Mouse (Mus musculus) urinary bladder, postnatal 36 days (tissue): ENCODE data around the gene Hif1an.

Experiments
- DNase-seq, 2 experiments: peaks; one replicate each; pipeline ENCODE4 v3.0.0; 2022; ENCODE audit warnings: low spot score in 2 of 2, mixed read lengths in 1 of 2

Gene Hif1an

DNA sequence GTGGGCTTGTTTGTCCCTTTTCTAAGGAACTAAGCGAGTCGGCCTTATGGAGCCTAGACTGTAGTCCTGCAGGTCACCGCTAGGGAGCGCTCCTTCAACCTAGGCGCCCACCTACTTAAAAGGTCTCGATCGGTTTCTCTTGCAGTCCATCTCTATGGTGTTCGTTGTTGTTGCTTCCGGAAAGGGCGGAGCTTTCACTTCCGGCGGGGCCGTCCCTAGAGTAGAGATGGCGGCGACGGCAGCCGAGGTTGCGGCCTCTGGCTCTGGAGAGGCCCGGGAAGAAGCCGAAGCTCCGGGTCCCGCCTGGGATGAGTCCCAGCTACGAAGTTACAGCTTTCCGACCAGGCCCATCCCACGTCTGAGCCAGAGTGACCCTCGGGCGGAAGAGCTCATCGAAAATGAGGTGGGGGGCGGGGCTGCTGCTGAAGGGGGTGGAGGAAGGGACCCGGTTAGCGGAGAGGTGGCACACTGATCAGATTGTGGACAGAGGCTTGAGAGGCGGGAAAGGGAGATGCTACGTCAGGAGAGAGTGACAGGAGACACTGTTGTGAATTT lies at the start of gene Hif1an:
Gene Hif1an, plus strand, starts transcription at position 199 of the 555 bp plus-strand sequence.
- DNase-seq, result peak; percentile 88 to 93

- no peak for DNase-seq
Measured at GRCm38 (mm10) chr19:44513054-44513833, 49.4 kb upstream of the Hif1an start.

DNA sequence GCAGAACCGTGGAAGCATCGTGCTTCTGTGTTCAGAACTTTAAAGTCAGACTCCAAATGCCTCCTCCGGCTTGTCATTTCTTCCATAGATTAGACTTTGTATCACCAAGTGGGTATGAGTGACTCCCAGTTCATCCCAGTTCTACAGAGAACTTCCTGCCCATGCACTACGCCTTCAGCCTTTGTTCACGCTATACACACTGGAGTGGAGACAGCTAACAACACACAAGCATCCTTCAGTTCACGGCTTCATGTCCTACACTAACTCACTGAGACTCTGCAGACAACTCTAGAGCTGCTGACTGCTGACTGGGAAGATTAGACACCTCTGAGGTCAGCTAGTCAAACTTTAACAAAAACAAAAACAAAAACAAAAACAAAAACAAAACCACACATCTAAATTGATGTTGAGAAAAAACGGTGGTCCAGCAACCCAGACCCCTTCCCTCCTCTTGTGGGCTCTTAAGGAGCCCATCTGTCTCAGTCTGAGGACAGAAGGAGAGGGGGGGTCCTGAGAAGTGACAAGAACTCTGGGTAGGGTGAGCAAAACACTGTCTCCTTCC lies 48.6 kb upstream of the Hif1an start:
- DNase-seq, result no peak

- no peak for DNase-seq
Measured at GRCm38 (mm10) chr19:44514521-44515451, 47.9 kb upstream of the Hif1an start.

GRCm38 (mm10) chr19:44515769-44516168 lies 46.9 kb upstream of the Hif1an start:
- no peak for DNase-seq

- no peak for DNase-seq
Measured at GRCm38 (mm10) chr19:44517996-44518768, 44.5 kb upstream of the Hif1an start.

- peak in 1 of 2 experiments; percentile 9 for DNase-seq
Measured at GRCm38 (mm10) chr19:44519152-44519551, 43.5 kb upstream of the Hif1an start.

DNA sequence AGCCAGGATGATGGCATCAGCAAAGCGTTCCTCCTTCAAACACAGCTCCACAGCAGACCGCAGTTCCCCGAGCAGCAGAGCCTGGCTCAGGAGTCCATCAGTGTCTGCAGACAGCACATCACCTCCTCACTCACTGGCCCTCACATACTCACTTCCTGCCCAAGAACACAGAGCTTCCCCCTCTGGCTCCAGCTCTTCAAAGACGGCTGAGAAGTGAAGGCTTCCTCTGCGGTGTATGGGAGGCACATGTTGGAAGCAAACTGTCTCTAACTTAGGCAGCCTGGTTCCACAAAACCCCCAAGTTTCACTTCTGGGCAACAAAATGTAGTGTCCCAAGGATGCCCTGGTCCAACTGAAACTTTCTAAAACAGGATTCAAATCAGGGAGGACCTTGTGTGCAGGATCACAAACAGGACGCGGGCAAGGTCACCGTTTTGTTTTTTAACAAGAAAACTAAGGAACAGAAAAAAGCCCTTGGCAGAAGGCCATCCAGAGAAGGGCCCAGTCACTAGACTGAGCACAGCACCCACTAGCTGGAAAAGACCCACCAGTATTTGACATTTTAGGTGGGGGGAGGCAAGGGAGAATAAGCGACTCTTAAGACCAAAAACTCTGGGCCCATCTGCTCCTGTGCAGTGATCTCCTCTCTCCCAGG lies 37.0 kb upstream of the Hif1an start:
- no peak for DNase-seq

DNA sequence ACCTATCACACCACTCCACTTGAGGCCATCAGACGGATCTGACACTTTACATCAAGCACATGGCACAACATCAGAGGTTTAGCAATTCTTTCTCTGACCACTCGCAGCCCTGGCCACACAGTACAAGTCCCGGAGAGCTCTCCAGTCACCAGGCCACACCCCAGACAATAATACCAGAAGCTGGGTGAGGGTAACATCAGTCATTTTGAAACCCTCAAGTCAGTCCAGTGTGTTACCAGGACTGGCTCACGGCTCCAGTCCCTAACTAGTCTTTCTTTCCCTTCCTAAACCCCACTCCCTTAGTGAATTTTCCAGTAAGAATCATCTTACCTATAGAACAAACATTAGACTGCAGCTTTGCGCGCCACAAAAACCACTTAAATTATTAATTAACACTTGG lies 32.6 kb upstream of the Hif1an start:
- DNase-seq, result no peak

GRCm38 (mm10) chr19:44535376-44535775 lies 27.3 kb upstream of the Hif1an start:
- DNase-seq, result no peak

DNA sequence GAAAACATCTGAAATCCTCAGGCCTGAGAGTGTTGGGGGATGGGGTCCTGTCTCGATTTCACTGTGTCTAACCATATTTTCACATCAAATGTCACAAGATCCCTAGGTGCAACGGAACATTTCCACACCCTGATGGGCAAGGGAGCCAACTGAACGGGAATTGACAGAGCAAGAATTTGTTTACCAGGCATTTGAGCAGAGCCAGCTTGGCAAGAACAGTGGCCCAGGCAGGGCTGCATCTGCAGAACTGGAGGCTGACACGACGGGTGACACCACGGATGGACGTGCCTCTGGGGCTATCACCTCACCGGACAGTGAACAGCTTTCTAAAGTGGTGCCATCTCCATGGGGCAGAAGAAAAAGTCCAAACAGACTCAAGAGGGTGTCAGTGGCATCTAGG lies 25.2 kb upstream of the Hif1an start:
- DNase-seq, result no peak

DNA sequence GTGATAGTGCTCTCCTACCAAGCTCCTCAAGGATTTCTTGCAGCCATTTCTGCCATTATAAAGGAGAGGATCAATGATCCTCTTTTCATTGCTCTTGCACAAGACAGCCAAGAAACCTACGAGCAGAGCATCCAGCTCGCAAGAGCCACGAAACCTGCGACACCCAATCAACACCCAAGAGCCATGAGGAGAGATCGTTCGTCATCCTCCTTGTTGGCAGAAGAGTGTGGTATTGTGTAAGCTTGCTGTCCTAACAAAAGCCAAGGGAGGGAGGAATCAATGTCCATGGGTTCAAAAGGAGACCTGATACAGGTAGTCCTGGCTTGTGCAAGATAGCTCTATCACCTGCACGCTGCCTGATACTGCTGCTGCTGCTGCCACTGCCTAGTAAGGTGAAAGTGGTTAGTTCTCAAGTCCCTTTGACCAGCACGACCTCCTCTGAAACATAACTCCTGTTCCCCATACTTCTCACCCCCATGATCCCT lies 19.9 kb upstream of the Hif1an start:
- DNase-seq, result no peak

DNA sequence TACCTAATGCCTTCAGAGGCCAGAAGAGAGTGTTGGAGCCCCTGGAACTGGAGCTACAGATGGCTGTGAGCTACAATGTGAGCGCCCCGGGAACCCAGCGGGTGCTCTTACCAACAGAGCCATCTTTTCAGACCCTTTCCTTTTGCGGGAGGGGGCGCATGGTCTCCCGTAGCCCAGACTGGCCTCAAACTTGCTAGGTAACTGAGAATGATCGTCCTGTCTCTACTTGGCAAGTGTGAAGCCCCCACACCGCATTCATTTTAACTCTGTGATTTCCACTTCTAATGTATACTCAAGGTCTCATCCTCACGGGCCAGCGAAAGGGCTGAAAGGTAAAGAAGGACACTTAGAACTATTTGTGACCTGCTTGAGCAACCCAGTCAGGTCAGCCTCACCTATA lies 18.3 kb upstream of the Hif1an start:
- no peak for DNase-seq

DNA sequence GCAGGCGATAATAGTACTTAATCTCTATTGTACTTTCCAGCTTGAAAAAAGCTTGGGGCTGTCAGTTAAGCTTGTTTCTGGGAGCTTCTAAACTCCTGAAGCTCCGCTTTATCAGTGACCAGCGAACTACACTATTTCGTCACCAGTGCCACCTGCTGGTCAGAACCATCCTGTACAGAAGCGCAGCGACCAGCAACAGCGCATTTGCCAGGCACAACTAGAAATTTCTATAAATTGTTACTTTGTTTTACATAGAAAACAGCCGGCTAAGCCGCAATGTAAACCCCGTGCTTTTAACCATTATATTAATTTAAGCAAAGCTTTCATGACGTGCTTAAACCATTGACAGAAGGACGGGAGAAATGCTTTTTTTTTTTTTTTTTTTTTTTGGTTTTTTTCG lies 17.9 kb upstream of the Hif1an start:
- DNase-seq, result peak; percentile 44 to 58

DNA sequence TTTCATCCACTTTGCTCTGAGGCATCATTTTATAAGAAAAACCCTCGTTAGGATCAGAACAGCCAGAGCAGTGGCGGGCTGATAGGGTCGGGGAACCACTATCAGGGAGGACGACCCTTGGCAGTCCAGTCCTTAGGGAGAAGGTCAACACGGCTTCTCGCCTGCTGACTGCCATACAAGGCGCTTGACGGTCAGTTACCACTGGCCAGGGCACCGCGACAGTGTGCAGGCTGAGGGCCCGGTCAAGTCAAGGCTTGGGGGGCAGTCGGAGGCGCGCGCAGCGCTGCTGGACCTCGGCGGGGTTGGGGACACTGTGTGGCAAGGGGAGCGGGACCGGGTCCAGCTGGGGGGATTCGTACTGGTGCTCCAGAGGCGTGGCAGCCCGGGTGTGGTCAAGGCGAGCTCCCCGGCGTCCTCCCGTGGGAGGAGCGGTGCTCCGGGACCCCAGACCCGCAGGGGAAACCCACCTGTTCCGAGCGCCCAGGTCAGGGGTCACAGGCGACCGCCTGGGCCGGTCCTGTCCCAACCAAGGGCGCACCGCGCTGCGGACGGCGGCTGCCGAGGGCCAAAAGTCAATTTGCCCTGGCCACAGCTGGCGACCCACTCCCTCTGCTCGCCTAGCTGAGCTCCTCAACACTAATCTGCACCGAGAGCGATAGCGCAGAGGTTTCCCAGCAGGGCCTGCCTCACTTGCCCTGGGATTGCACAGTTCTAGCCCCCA lies 17.2 kb upstream of the Hif1an start, which contains the start of gene Sec31b:
Gene Sec31b, minus strand, starts transcription at position 544 of the 721 bp plus-strand sequence.
- peak; percentile 10 to 46 for DNase-seq

DNA sequence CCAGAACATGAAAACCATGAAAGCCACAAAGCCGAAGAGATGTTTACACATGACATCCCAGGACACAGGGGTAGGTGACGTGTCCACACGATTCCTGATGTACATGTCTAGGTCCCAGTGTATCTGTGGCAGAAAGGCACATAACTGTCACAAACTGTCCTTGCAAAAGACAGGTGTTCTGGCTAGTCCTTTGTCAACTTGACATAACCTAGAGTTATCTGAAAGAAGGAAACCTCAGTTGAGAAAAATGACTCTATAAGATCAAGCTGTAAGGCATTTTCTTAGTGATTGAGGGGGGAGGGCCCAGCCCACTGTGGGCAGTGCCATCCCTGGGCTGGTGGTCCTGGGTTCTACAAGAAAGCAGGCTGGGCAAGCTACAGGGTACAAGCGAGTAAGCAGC lies 9.9 kb upstream of the Hif1an start, which contains the start of gene Gm20538:
Gene Gm20538, minus strand, starts transcription at position 101 of the 400 bp plus-strand sequence.
- no peak for DNase-seq

DNA sequence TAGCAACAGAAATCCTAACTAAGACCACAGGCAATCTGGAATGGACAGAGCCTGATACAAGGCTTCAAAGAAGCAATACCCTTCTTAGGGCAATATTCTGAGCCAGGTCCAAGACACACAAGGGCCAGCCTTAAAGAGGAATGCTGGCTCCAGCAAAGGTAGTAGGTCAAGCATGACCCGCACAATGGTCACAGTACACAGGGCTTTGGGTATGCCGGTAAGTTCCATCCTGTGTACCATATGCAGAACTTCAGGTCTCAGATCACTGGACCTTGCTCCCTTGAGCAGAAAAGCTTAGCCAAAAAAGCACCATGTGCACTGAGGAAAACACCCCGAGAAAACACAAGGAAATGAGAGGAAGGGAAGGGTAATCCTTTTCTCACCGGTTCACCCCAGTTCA lies 9.4 kb upstream of the Hif1an start:
- DNase-seq, result no peak

- no peak for DNase-seq
Measured at GRCm38 (mm10) chr19:44554490-44554860, 8.2 kb upstream of the Hif1an start.

GRCm38 (mm10) chr19:44554861-44555590 lies 7.6 kb upstream of the Hif1an start, which contains the start of gene Ndufb8:
TSS of gene Ndufb8 (minus strand) at chr19:44555440.
- DNase-seq, result peak; percentile 95 to 96
